Mouse (Mus musculus): Measurements from ENCODE around the gene Ddx47. TPM values are rescaled to one million over a fixed set of nuclear protein-coding genes. Genes with fewer than 3 reads are reported as not detected.

Gene Ddx47
- polyA plus RNA-seq, 1 experiment from 2014 or later, result 62.9 TPM

- Histone ChIP-seq H3K4me2 (peak overlapping the region; percentile 88), H3K9ac (peak overlapping the region; percentile 85), H3K9me3 (no peaks in the 10 kb centered on the region), H3K4me1 (peaks cover 30% of the 10 kb centered on the region), H3K4me3 (peak overlapping the region; percentile 70), H3K27ac (replicated peaks) (peak overlapping the region; percentile 64), H3K27me3 (replicated peaks) (no peaks in the 10 kb centered on the region), H3K36me3 (no peaks in the 10 kb centered on the region)
- peak; percentile 88 for ATAC-seq (ENCODE audit: extremely low read depth, insufficient number of reproducible peaks, low FRiP score, low TSS enrichment)
- WGBS, result 2% methylated on average over 62 of the region's 62 CpGs
Measured at GRCm38 (mm10) chr6:134983529-134984370, 27.7 kb upstream of the Ddx47 start.

DNA sequence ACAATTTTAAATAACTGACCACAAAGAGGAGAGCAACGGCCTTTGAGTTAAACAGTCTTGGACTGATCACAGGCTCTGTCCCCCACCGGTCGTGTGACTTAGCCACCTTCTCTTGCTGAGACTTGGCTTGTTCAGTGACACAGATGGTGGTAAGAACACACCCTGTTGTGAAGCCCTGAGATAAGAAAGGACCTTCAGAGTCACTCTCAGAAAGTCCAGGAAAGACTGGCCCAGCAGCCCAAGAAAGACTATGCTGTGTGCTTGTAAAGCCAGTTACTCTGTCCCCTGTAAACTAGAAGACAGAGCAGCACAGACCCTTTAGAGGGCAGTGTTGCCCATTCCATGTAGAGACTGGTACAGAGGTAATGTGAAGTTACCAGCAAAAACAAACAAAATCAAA is 26.7 kb upstream of the Ddx47 start:
- Histone ChIP-seq H3K4me2 (peak overlapping the region; percentile 88), H3K36me3 (no peaks in the 10 kb centered on the region), H3K9ac (peak overlapping the region; percentile 85), H3K4me1 (peaks cover 30% of the 10 kb centered on the region), H3K9me3 (no peaks in the 10 kb centered on the region), H3K27ac (replicated peaks) (no peak overlapping the region), H3K4me3 (peak overlapping the region; percentile 70), H3K27me3 (replicated peaks) (no peaks in the 10 kb centered on the region)
- 51% methylated on average over 3 of the region's 3 CpGs for WGBS
- peak; percentile 19 for ATAC-seq (ENCODE audit: extremely low read depth, insufficient number of reproducible peaks, low FRiP score, low TSS enrichment)

DNA sequence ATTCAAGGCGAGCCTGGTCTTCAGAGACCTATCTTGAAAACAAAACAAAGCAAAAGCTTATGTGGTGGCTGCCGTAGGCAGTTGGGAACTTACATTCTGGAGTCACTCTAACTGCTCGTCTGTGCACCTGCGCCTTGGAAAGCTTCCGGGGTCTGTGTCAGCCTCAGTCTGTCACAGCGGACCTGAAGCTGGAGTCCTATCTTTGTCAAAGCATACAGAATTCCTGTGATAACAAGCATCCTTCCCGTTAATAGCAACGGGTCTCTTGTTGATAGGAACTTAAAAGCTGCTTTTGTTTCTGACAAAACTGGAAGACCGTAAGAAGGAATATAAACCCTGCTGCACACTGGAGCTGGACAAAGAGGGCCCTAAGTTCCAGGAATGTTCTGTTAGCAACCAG is 23.0 kb upstream of the Ddx47 start:
- Histone ChIP-seq H3K4me1 (peaks cover 11% of the 10 kb centered on the region), H3K4me2 (no peak overlapping the region), H3K9me3 (no peaks in the 10 kb centered on the region), H3K4me3 (no peak overlapping the region), H3K27me3 (replicated peaks) (no peaks in the 10 kb centered on the region), H3K27ac (replicated peaks) (no peak overlapping the region), H3K36me3 (no peaks in the 10 kb centered on the region), H3K9ac (no peak overlapping the region)
- no peak for ATAC-seq (ENCODE audit: extremely low read depth, insufficient number of reproducible peaks, low FRiP score, low TSS enrichment)
- WGBS, result 43% methylated on average over 9 of the region's 9 CpGs

DNA sequence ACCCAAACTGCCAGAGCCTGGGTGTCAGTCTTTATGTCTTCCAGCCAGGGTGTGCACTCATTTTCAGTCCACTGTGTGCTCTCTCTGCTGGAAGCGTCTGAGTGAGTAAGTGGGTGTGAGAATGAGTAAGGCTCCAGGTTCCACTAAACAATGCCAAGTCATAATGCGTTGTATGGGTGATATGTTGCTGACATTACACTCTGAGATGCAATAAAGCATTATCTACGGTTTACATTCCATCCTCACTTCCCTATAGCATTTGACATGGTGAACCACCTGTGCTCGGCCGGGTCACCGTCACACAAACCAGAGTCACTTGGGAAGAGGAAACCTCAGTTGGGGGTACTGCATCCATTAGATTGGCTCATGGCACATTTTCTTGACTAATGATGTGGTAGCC is 20.7 kb upstream of the Ddx47 start:
- ATAC-seq (ENCODE audit: extremely low read depth, insufficient number of reproducible peaks, low FRiP score, low TSS enrichment), result no peak
- H3K4me2 ChIP-seq, result no peak overlapping the region
- H3K27me3 ChIP-seq (replicated peaks), result no peaks in the 10 kb centered on the region
- H3K4me3 ChIP-seq, result no peak overlapping the region
- no peaks in the 10 kb centered on the region for H3K9me3 ChIP-seq
- H3K36me3 ChIP-seq, result no peaks in the 10 kb centered on the region
- H3K27ac ChIP-seq (replicated peaks), result no peak overlapping the region
- WGBS, result 71% methylated on average over 6 of the region's 6 CpGs
- no peak overlapping the region for H3K9ac ChIP-seq
- 0 out of 2 replicates have a peak, but pooled peaks cover 3% of the 10 kb centered on the region for H3K4me1 ChIP-seq

GRCm38 (mm10) chr6:134994031-134994651 is 17.3 kb upstream of the Ddx47 start:
- Histone ChIP-seq H3K36me3 (no peaks in the 10 kb centered on the region), H3K4me3 (no peak overlapping the region), H3K27ac (replicated peaks) (no peak overlapping the region), H3K9ac (no peak overlapping the region), H3K4me2 (no peak overlapping the region), H3K27me3 (replicated peaks) (no peaks in the 10 kb centered on the region), H3K4me1 (0 out of 2 replicates have a peak, but pooled peaks cover 3% of the 10 kb centered on the region), H3K9me3 (no peaks in the 10 kb centered on the region)
- no peak for ATAC-seq (ENCODE audit: extremely low read depth, insufficient number of reproducible peaks, low FRiP score, low TSS enrichment)
- 50% methylated on average over 12 of the region's 12 CpGs for WGBS

GRCm38 (mm10) chr6:134994985-134995384 is 16.4 kb upstream of the Ddx47 start:
- no peaks in the 10 kb centered on the region for H3K27me3 ChIP-seq (replicated peaks)
- peaks cover 5% of the 10 kb centered on the region; the same call in 1 of the 2 replicates for H3K4me1 ChIP-seq
- H3K36me3 ChIP-seq, result no peaks in the 10 kb centered on the region
- 72% methylated on average over 8 of the region's 8 CpGs for WGBS
- H3K9ac ChIP-seq, result no peak overlapping the region
- no peaks in the 10 kb centered on the region for H3K9me3 ChIP-seq
- no peak overlapping the region for H3K4me2 ChIP-seq
- no peak overlapping the region for H3K27ac ChIP-seq (replicated peaks)
- ATAC-seq (ENCODE audit: extremely low read depth, insufficient number of reproducible peaks, low FRiP score, low TSS enrichment), result no peak
- H3K4me3 ChIP-seq, result no peak overlapping the region

DNA sequence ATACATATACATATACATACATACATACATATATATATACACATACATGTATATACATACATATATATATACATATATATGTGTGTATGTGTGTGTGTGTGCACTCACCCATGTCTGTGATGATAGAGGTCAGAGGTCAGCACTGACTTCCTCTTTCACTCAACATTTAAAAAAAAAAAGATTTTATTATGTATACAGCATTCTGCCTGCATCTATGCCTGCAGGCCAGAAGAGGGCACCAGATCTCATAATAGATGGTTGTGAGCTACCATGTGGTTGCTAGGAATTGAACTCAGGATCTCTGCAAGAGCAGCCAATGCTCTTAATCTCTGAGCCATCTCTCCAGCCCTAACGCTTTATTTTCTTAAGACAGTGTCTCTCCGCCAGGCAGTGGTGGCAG is 14.5 kb upstream of the Ddx47 start:
- no peak for ATAC-seq (ENCODE audit: extremely low read depth, insufficient number of reproducible peaks, low FRiP score, low TSS enrichment)
- Histone ChIP-seq H3K4me1 (peaks cover 10% of the 10 kb centered on the region; the same call in 1 of the 2 replicates), H3K4me3 (no peak overlapping the region), H3K27ac (replicated peaks) (no peak overlapping the region), H3K4me2 (no peak overlapping the region), H3K9me3 (no peaks in the 10 kb centered on the region), H3K9ac (no peak overlapping the region), H3K36me3 (no peaks in the 10 kb centered on the region), H3K27me3 (replicated peaks) (no peaks in the 10 kb centered on the region)
- 72% methylated on average over 2 of the region's 2 CpGs for WGBS

DNA sequence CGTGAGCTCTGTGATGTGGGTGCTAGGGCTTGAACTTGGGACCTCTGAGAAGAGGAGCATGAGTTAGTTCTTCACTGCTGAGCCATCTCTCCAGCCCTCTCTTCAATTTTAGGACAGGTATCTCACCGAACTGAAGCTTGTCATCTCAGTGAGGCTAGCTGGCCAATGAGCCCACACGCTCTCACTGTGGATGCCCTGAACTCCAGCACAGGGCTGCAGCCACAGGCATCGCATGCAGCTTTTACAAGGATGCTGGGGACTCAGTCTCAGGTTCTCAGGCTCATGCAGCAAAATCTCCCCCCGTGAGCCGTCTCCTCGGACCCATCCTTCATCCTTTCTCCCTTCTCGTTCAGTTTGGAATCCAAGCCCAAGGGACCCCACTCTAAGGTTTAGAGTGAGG is 13.3 kb upstream of the Ddx47 start:
- Histone ChIP-seq H3K36me3 (no peaks in the 10 kb centered on the region), H3K4me2 (no peak overlapping the region), H3K9me3 (no peaks in the 10 kb centered on the region), H3K27me3 (replicated peaks) (no peaks in the 10 kb centered on the region), H3K4me3 (no peak overlapping the region), H3K9ac (no peak overlapping the region), H3K4me1 (peaks cover 10% of the 10 kb centered on the region; the same call in 1 of the 2 replicates), H3K27ac (replicated peaks) (no peak overlapping the region)
- WGBS, result 78% methylated on average over 8 of the region's 8 CpGs
- no peak for ATAC-seq (ENCODE audit: extremely low read depth, insufficient number of reproducible peaks, low FRiP score, low TSS enrichment)

DNA sequence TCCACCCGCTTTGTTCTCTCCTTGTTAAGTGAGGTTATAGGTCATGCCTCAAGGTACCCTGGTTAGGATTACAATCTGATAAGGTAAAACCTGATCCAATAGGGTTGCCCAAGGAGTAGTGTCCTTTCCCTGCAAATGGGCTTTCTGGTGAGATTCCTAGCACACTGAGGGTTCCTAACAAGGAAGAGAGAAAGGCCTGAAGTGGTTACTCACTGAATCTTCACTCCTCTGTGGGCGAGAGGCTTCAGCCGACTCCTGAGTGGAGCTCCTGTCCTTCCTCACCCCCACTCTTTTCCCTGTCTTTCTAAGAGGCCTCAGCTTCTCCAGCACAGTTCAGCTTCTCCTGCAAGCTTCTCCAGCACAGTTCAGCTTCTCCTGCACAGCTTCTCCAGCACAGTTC is 12.6 kb upstream of the Ddx47 start:
- Histone ChIP-seq H3K27me3 (replicated peaks) (no peaks in the 10 kb centered on the region), H3K36me3 (no peaks in the 10 kb centered on the region), H3K9ac (no peak overlapping the region), H3K4me1 (peaks cover 10% of the 10 kb centered on the region; the same call in 1 of the 2 replicates), H3K4me3 (no peak overlapping the region), H3K4me2 (no peak overlapping the region), H3K9me3 (no peaks in the 10 kb centered on the region), H3K27ac (replicated peaks) (no peak overlapping the region)
- WGBS, result 51% methylated on average over 3 of the region's 3 CpGs
- ATAC-seq (ENCODE audit: extremely low read depth, insufficient number of reproducible peaks, low FRiP score, low TSS enrichment), result no peak

DNA sequence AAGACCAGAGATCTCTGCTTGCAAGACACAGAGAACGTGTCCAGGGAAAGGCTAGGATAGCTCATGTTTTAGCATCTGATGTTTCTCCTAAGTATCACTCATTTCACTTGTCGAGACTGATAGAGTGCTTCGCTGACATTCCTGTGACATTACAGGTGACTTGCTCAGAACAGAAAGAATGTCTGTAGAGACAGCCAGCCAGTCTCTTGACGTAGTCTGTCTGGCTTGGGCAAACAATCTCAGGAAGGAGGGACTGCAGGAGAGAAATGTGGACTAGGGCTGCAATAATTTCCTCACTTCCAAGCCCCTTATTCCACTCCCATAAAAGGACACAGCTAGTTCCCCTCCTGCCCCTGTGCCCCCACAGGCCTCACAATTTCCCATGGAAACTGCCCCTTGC is 11.1 kb upstream of the Ddx47 start:
- H3K4me3 ChIP-seq, result no peak overlapping the region
- no peaks in the 10 kb centered on the region for H3K36me3 ChIP-seq
- ATAC-seq (ENCODE audit: extremely low read depth, insufficient number of reproducible peaks, low FRiP score, low TSS enrichment), result no peak
- H3K9me3 ChIP-seq, result no peaks in the 10 kb centered on the region
- peaks cover 7% of the 10 kb centered on the region; the same call in 1 of the 2 replicates for H3K4me1 ChIP-seq
- H3K9ac ChIP-seq, result no peak overlapping the region
- WGBS, result 41% methylated on average over 4 of the region's 4 CpGs
- no peak overlapping the region for H3K4me2 ChIP-seq
- 0 out of 2 replicates have a peak overlapping the region, but pooled peaks have one; percentile 5 for H3K27ac ChIP-seq (replicated peaks)
- H3K27me3 ChIP-seq (replicated peaks), result no peaks in the 10 kb centered on the region

DNA sequence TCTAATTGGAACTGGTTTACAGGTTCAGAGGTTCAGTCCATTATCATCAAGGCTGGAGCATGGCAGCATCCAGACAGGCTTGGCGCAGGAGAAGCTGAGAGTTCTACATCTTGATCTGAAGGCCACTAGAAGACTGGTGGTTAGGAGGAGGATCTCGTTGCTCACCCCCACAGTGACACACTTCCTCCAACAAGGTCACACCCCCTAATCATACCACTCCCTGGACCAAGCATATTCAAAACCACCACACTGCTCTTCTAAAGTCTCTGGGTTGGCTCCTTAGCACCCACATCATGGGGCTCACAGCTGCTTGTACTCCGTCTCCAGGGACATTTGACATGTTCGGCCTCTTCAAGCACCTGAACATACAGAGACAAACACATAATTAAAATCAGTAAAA is 9.4 kb upstream of the Ddx47 start:
- ATAC-seq (ENCODE audit: extremely low read depth, insufficient number of reproducible peaks, low FRiP score, low TSS enrichment), result no peak
- no peaks in the 10 kb centered on the region for H3K9me3 ChIP-seq
- peaks cover 7% of the 10 kb centered on the region; the same call in 1 of the 2 replicates for H3K4me1 ChIP-seq
- no peaks in the 10 kb centered on the region for H3K36me3 ChIP-seq
- no peak overlapping the region for H3K4me3 ChIP-seq
- whole genome bisulfite sequencing, result 74% methylated on average over 4 of the region's 4 CpGs
- H3K27ac ChIP-seq (replicated peaks), result no peak overlapping the region
- no peak overlapping the region for H3K4me2 ChIP-seq
- no peaks in the 10 kb centered on the region for H3K27me3 ChIP-seq (replicated peaks)
- no peak overlapping the region for H3K9ac ChIP-seq

Measured in heart, embryonic 13.5 days (tissue).